Mouse (Mus musculus) hindbrain, embryonic 16.5 days (tissue): ENCODE results near the gene Vasn. TPM values are rescaled to one million over a fixed set of nuclear protein-coding genes. Genes with fewer than 3 reads are reported as not detected.

Experiments used
- ATAC-seq: fragments of 200-750 bp; cut with Nextera tagmentation; 2 replicates; pipeline ENCODE4 v1.8.0; 2017; ENCODE audit warnings: moderate TSS enrichment, moderate library complexity
- H3K27ac ChIP-seq: fragments of 300-500 bp; sonication (generic); 2 replicates; pipeline ENCODE4 v1.5.1; 2014; ENCODE audit warnings: low read depth, mild to moderate bottlenecking, control low read depth, low read length, moderate library complexity
- H3K27me3 ChIP-seq: fragments of 300-500 bp; sonication (generic); replicated peaks from 2 replicates; pipeline ENCODE4 v1.6.1; 2014; ENCODE audit warnings: low read length; ENCODE audit not compliant: control insufficient read depth, insufficient read depth
- H3K36me3 ChIP-seq: fragments of 300-500 bp; sonication (generic); 2 replicates; pipeline ENCODE4 v1.6.1; 2014; ENCODE audit warnings: mild to moderate bottlenecking, low read length, moderate library complexity, mixed read lengths; ENCODE audit not compliant: control insufficient read depth, insufficient read depth
- H3K4me1 ChIP-seq: fragments of 300-500 bp; sonication (generic); 2 replicates; pipeline ENCODE4 v1.6.1; 2014; ENCODE audit warnings: low read depth, low read length; ENCODE audit not compliant: control insufficient read depth, insufficient read depth
- H3K4me2 ChIP-seq: fragments of 300-500 bp; sonication (generic); 2 replicates; pipeline ENCODE4 v1.6.1; 2014; ENCODE audit warnings: mild to moderate bottlenecking, low read length, control low read depth, moderate library complexity
- H3K4me3 ChIP-seq: fragments of 300-500 bp; sonication (generic); 2 replicates; pipeline ENCODE4 v1.5.1; 2014; ENCODE audit warnings: mild to moderate bottlenecking, low read length, control low read depth, moderate library complexity
- H3K9ac ChIP-seq: fragments of 300-500 bp; sonication (generic); 2 replicates; pipeline ENCODE4 v1.6.1; 2014; ENCODE audit warnings: low read depth, mild to moderate bottlenecking, control low read depth, low read length, moderate library complexity
- H3K9me3 ChIP-seq: fragments of 300-500 bp; sonication (generic); 2 replicates; pipeline ENCODE4 v1.6.1; 2014; ENCODE audit warnings: mild to moderate bottlenecking, low read length, moderate library complexity; ENCODE audit not compliant: control insufficient read depth
- whole genome bisulfite sequencing: fragments of 180-500 bp; shearing (Covaris S2); extraction: QIAGEN DNeasy Blood & Tissue Kit; methylation state at CpG from one replicate; pipeline ENCODE4 v1.1.7; 2014; 5-methylcytosine and 5-hydroxymethylcytosine counted together
- polyA plus RNA-seq: library from polyadenylated mRNA; unstranded; fragments of >200 nt; fragmentation: Nextera tagmentation; extraction: Ambion mirVana; gene quantifications from 2 replicates; pipeline ENCODE4 v1.2.1, GENCODE M21; 2015

Gene Vasn
- polyA plus RNA-seq, 1 experiment from 2014 or later = 6.0 TPM

DNA sequence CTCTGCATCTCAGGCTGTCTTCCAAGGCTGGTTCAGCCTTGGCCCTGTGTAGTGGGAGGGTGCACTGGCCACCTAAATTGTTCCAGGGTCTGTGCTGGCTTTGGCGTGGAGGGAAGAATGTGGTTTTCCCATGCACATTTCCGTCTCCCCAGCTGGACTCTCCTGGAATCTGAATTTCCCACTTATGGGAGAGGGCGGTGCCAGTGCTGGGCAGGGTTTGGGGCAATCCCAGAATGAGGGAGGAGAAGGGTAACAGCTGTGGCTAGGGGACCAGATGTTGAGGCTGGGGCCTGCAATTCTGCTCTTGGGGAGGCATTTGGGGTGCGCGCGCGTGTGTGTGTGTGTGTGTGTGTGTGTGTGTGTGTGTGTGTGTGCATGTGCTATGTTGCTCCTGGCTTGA is 42.4 kb upstream of the Vasn start:
- Histone ChIP-seq H3K9ac (peak overlapping the region; percentile 39), H3K27me3 (no peaks in the 10 kb centered on the region), H3K36me3 (no peaks in the 10 kb centered on the region), H3K27ac (no peak overlapping the region), H3K4me1 (peaks cover 59% of the 10 kb centered on the region), H3K4me2 (peak overlapping the region; percentile 94), H3K4me3 (peak overlapping the region; percentile 14), H3K9me3 (no peaks in the 10 kb centered on the region)
- 56% methylated on average over 7 of the region's 7 CpGs for WGBS
- no peak for ATAC-seq

DNA sequence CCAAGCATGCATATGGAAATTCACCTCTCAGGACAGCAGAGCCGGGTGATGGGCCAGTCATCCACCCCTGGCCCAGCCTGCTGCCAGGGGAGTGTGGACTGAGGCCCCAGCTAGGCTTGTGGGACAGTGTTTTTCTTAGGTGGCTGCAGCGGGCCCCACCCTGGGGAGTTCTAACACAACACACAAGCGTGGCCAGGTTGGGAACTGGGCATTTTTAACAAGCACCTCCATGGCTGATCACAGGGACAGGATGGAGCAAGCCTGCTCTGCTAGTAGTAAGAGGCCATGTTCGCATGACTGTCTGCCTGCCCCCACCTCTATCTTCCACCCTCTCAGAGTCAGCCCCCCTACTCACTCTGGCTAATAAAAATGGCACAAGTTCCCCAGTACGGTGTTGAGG is 41.7 kb upstream of the Vasn start:
- H3K4me2 ChIP-seq = no peak overlapping the region
- no peaks in the 10 kb centered on the region for H3K27me3 ChIP-seq
- no peaks in the 10 kb centered on the region for H3K9me3 ChIP-seq
- no peak overlapping the region for H3K27ac ChIP-seq
- no peak for ATAC-seq
- 55% methylated on average over 5 of the region's 5 CpGs for WGBS
- H3K4me3 ChIP-seq = no peak overlapping the region
- no peak overlapping the region for H3K9ac ChIP-seq
- no peaks in the 10 kb centered on the region for H3K36me3 ChIP-seq
- peaks cover 56% of the 10 kb centered on the region for H3K4me1 ChIP-seq

DNA sequence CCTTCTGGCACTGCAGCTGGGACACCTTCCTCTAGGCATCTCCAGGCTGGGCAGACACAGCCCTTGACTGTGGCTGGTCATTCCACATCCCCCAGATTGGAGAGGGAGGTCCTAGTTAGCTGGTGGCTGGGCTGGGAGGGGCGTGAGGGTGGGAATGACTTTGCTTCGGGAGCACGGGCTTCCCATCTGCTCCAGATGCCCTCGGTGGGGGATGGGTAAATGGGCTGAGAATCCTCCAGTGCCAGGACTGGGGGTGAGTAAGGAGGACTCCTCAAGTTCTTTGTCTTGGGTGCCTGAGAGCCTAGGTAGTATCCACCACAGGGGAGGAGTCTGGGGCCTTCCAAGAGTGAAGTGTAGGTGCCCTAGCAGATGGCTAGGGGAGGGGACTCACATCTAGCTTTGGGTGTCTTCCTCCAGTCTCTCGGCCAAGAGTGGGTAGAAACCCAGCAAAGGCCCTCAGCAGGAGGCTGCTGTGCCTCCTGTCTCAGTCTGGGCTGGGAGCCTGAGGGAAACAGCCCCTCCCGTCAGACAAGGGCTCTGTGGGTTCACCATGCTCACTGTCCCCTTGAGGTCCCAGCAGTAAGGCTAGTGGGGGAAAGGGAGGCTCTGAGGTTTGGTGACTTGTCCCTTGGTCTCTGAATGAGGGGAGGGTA is 40.7 kb upstream of the Vasn start:
- Histone ChIP-seq H3K27me3 (no peaks in the 10 kb centered on the region), H3K4me2 (no peak overlapping the region), H3K36me3 (no peaks in the 10 kb centered on the region), H3K27ac (no peak overlapping the region), H3K4me3 (no peak overlapping the region), H3K9me3 (no peaks in the 10 kb centered on the region), H3K4me1 (peaks cover 53% of the 10 kb centered on the region), H3K9ac (no peak overlapping the region; the same call in 1 of the 2 replicates)
- ATAC-seq = no peak
- WGBS = 19% methylated on average over 6 of the region's 6 CpGs

- Histone ChIP-seq H3K4me1 (peaks cover 57% of the 10 kb centered on the region), H3K4me2 (no peak overlapping the region), H3K27me3 (no peaks in the 10 kb centered on the region), H3K36me3 (no peaks in the 10 kb centered on the region), H3K9me3 (no peaks in the 10 kb centered on the region), H3K4me3 (no peak overlapping the region), H3K9ac (no peak overlapping the region), H3K27ac (no peak overlapping the region)
- WGBS = 85% methylated on average over 3 of the region's 3 CpGs
- no peak for ATAC-seq
These were observed 40.1 kb upstream of the Vasn start for GRCm38 (mm10) chr16:4599616-4600015.

DNA sequence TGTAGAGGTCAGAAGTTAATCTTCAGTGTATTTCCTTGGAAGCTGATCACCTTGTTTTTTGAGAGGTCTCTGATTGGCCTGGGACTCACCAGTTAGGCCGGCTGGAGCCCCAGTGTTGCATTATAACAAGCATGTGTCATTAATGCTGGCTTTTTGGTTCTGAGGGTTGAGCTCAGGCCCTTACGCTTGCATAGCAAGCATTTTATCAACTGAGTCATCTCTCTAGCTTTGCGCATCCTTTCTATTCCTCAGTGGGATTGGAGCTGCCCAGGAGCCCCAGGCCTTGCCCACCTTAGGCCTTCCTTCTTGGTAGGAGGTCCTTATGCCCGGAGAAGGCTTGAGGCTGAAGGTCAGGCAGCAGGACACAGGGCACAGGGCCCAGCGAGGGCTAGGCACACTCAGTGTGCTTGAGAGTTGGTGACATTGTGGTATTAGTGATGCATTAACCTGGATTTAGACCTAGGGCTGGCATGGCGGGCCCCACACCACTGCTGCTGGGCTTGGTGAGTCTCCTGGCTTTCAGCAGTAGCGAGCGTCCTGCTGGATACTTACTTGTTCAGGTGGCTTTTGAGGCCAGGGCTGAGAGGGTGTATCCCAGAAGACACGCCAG is 38.9 kb upstream of the Vasn start:
- Histone ChIP-seq H3K27ac (no peak overlapping the region), H3K9me3 (no peaks in the 10 kb centered on the region), H3K4me3 (no peak overlapping the region), H3K9ac (no peak overlapping the region), H3K4me2 (no peak overlapping the region), H3K27me3 (no peaks in the 10 kb centered on the region), H3K36me3 (no peaks in the 10 kb centered on the region), H3K4me1 (peaks cover 59% of the 10 kb centered on the region)
- no peak for ATAC-seq
- 83% methylated on average over 9 of the region's 9 CpGs for WGBS

GRCm38 (mm10) chr16:4602189-4602588 is 37.6 kb upstream of the Vasn start:
- Histone ChIP-seq H3K4me1 (peaks cover 59% of the 10 kb centered on the region), H3K27ac (0 out of 2 replicates have a peak overlapping the region, but pooled peaks have one; percentile 25), H3K9me3 (no peaks in the 10 kb centered on the region), H3K4me2 (no peak overlapping the region), H3K27me3 (no peaks in the 10 kb centered on the region), H3K4me3 (no peak overlapping the region), H3K36me3 (no peaks in the 10 kb centered on the region), H3K9ac (no peak overlapping the region)
- WGBS = 10% methylated on average over 3 of the region's 3 CpGs
- no peak for ATAC-seq

DNA sequence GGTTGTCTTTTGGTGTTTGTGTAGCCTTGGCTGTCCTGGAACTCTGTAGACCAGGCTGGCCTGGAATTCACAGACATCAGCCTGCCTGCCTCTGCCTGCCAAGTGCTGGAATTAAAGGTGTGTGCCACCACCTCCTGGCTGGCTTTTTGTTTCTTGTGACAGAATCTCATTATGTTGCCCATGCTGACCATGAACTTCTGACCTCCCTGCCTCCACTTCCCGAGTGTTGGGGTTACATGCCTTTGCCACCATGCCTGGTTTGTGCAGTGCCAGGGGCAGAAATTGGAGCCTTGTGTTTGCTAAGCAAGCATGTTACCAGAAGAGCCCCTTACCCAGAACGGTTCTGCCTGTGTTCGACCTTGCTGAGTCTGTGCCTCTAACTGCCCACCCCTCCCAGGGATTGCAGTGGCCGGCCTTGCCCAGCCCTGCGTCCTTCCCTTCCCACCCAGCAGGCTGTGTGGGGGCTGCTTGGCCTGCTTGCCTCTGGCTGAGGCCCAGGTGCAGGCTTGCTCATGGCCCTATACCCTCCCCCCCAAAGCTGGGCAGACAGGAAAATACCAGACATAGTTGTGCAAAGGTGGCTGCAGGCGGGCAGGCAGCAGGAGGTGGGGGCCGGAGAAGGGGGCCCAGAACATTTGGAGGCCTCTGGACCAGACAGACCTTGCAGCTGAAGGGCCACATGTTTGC is 36.8 kb upstream of the Vasn start:
- H3K9me3 ChIP-seq = no peaks in the 10 kb centered on the region
- no peak overlapping the region for H3K4me3 ChIP-seq
- no peak overlapping the region for H3K4me2 ChIP-seq
- peaks cover 52% of the 10 kb centered on the region for H3K4me1 ChIP-seq
- no peak overlapping the region for H3K27ac ChIP-seq
- 26% methylated on average over 7 of the region's 7 CpGs for WGBS
- peak overlapping the region; percentile 17 for H3K9ac ChIP-seq
- H3K27me3 ChIP-seq = no peaks in the 10 kb centered on the region
- no peaks in the 10 kb centered on the region for H3K36me3 ChIP-seq
- ATAC-seq = no peak

GRCm38 (mm10) chr16:4603453-4603837 is 36.3 kb upstream of the Vasn start:
- Histone ChIP-seq H3K27ac (no peak overlapping the region), H3K4me2 (no peak overlapping the region), H3K36me3 (no peaks in the 10 kb centered on the region), H3K4me3 (no peak overlapping the region), H3K9ac (peak overlapping the region; percentile 17; the same call in 1 of the 2 replicates), H3K9me3 (no peaks in the 10 kb centered on the region), H3K27me3 (no peaks in the 10 kb centered on the region), H3K4me1 (peaks cover 47% of the 10 kb centered on the region)
- no peak for ATAC-seq
- 80% methylated on average over 1 of the region's 1 CpGs for WGBS

DNA sequence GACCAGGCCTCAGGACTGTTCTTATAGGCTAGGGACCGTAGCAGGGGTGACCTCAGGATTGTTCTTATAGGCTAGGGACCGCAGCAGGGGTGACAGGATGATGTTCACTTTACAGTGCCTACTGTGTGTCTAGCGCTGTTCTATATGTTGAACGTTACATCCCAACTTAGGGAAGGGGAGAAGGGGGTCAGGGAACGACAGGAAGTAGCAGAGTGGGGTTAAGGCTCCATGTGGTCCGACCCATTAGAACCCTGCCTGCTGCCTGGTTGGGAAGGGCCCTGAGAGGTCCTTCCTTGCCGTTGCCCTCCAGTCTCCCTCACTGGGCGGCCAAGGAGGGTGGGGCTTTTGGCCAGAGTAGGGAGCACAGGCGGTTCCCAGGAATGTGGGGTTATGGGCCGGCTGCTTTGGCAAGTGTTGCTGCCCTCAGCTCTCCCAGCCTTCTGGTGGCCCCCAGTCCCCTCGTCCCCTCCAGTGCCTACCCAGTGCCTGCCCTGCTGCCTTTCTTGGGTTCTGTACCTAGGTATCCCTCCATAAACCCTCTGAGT is 35.4 kb upstream of the Vasn start:
- Histone ChIP-seq H3K4me2 (no peak overlapping the region), H3K4me1 (peaks cover 38% of the 10 kb centered on the region), H3K36me3 (no peaks in the 10 kb centered on the region; the same call in 1 of the 2 replicates), H3K9ac (no peak overlapping the region), H3K27ac (no peak overlapping the region), H3K9me3 (no peaks in the 10 kb centered on the region), H3K4me3 (no peak overlapping the region), H3K27me3 (no peaks in the 10 kb centered on the region)
- no peak for ATAC-seq
- 65% methylated on average over 11 of the region's 11 CpGs for WGBS
